Mouse (Mus musculus) layer of hippocampus, postnatal 36 days (tissue): ENCODE measurements around the gene Mok. TPM values are rescaled to one million over a fixed set of nuclear protein-coding genes. Genes with fewer than 3 reads are reported as not detected.

Experiments used
- DNase-seq, 2 experiments: peaks; one replicate each; pipeline ENCODE4 v3.0.0; 2022
- total RNA-seq, 2 experiments: library from RNA; stranded (reverse); gene quantifications; 2 replicates each; pipeline ENCODE4 v1.2.3; 2021

Gene Mok
- total RNA-seq, 2 experiments from 2014 or later, result 11.8 TPM

GRCm38 (mm10) chr12:110764531-110764930 is 76.2 kb downstream of the Mok start:
- no peak for DNase-seq

- no peak for DNase-seq
Observed at GRCm38 (mm10) chr12:110762321-110762720, 78.4 kb downstream of the Mok start.

DNA sequence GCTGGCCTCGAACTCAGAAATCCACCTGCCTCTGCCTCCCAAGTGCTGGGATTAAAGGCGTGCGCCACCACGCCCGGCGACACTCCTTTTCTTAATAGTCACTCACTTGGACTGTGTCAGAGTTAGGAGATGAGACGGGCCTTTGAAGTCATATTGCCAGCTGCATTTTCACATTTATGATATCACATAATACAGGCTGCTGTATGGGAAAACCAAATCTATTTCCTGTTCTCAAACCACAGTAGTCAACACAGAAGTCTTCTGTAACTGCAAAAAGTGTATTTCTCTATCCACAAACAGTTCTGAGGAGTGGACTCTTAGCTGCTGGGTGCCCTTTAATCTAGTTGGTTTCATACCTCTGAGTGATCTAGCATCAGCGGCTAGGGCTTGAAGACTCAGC is 81.8 kb downstream of the Mok start:
- DNase-seq, result no peak

Other genes with a start within 250 kb of the Mok start
- gene Dync1h1, start 239.5 kb downstream of the Mok start, total RNA-seq, result 100 to 1,000 TPM; 282 to 292 TPM
- gene 1700001K19Rik, start 158.3 kb downstream of the Mok start, total RNA-seq, result not detected
- gene Hsp90aa1, start 138.2 kb downstream of the Mok start, total RNA-seq, result 1,000 to 10,000 TPM; 1,068 to 1,130 TPM
- 10 to 100 TPM; 42.2 to 45.1 TPM for gene Wdr20, start 103.0 kb downstream of the Mok start, total RNA-seq
- 10 to 100 TPM; 11.6 to 12.4 TPM for gene Zfp839, start 9.3 kb upstream of the Mok start, total RNA-seq
- gene Cinp, start 48.2 kb upstream of the Mok start, total RNA-seq, result 10 to 100 TPM; 58.5 to 68.2 TPM
- gene Tecpr2, start 48.3 kb upstream of the Mok start, total RNA-seq, result 10 to 100 TPM; 41.6 to 43.2 TPM
- gene Ankrd9, start 138.1 kb upstream of the Mok start, total RNA-seq, result 10 to 100 TPM; 12.8 to 14.4 TPM
- 10 to 100 TPM; 18.2 to 18.3 TPM for gene Rcor1, start 198.4 kb upstream of the Mok start, total RNA-seq